Mouse (Mus musculus): ENCODE measurements around the gene Enho.

Gene Enho

GRCm38 (mm10) chr4:41630196-41630595 lies 9.9 kb downstream of the Enho start:
- no peak for DNase-seq

GRCm38 (mm10) chr4:41628202-41628927 lies 11.8 kb downstream of the Enho start:
- DNase-seq: peak in 1 of 2 experiments; percentile 14

GRCm38 (mm10) chr4:41622071-41622470 lies 18.1 kb downstream of the Enho start:
- no peak for DNase-seq

- no peak for DNase-seq
These were observed 21.0 kb downstream of the Enho start for GRCm38 (mm10) chr4:41618916-41619746.

GRCm38 (mm10) chr4:41615661-41616599 lies 24.2 kb downstream of the Enho start:
- DNase-seq: no peak

GRCm38 (mm10) chr4:41614156-41614555 lies 26.0 kb downstream of the Enho start:
- DNase-seq: peak; percentile 18 to 69

GRCm38 (mm10) chr4:41612166-41612565 lies 28.0 kb downstream of the Enho start:
- DNase-seq: no peak

- no peak for DNase-seq
These were observed 29.5 kb downstream of the Enho start for GRCm38 (mm10) chr4:41610594-41610980.

GRCm38 (mm10) chr4:41609681-41610593 lies 30.2 kb downstream of the Enho start:
- DNase-seq: no peak

- DNase-seq: peak in 1 of 2 experiments; percentile 29
These were observed 33.3 kb downstream of the Enho start for GRCm38 (mm10) chr4:41606784-41607183.

GRCm38 (mm10) chr4:41604476-41605396 lies 35.4 kb downstream of the Enho start:
- no peak for DNase-seq

- no peak for DNase-seq
These were observed 37.3 kb downstream of the Enho start for GRCm38 (mm10) chr4:41602818-41603217.

All from spleen, adult 18-20 months (tissue).